Mouse (Mus musculus) heart, embryonic 13.5 days (tissue): ENCODE data around the gene Plekhg6. TPM values are rescaled to one million over a fixed set of nuclear protein-coding genes. Genes with fewer than 3 reads are reported as not detected.

Experiments used
- ATAC-seq: fragments of 200-750 bp; cut with Nextera tagmentation; 2 replicates; pipeline ENCODE4 v1.8.0; 2017; ENCODE audit warnings: moderate TSS enrichment; ENCODE audit not compliant: insufficient number of reproducible peaks, low FRiP score, low TSS enrichment; ENCODE audit errors: extremely low read depth
- H3K27ac ChIP-seq: fragments of 300-500 bp; sonication (generic); replicated peaks from 2 replicates; pipeline ENCODE4 v1.5.1; 2015; ENCODE audit warnings: moderate library complexity, mild to moderate bottlenecking, inconsistent platforms
- H3K27me3 ChIP-seq: fragments of 300-500 bp; sonication (generic); replicated peaks from 2 replicates; pipeline ENCODE4 v1.6.1; 2015; ENCODE audit warnings: mild to moderate bottlenecking, inconsistent platforms
- H3K36me3 ChIP-seq: fragments of 300-500 bp; sonication (generic); 2 replicates; pipeline ENCODE4 v1.6.1; 2015; ENCODE audit warnings: mild to moderate bottlenecking, inconsistent platforms
- H3K4me1 ChIP-seq: fragments of 300-500 bp; sonication (generic); 2 replicates; pipeline ENCODE4 v1.6.1; 2015; ENCODE audit warnings: inconsistent platforms
- H3K4me2 ChIP-seq: fragments of 300-500 bp; sonication (generic); 2 replicates; pipeline ENCODE4 v1.6.1; 2015; ENCODE audit warnings: inconsistent platforms, mild to moderate bottlenecking, moderate library complexity
- H3K4me3 ChIP-seq: fragments of 300-500 bp; sonication (generic); 2 replicates; pipeline ENCODE4 v1.5.1; 2015; ENCODE audit warnings: moderate library complexity, mild to moderate bottlenecking, inconsistent platforms
- H3K9ac ChIP-seq: fragments of 300-500 bp; sonication (generic); 2 replicates; pipeline ENCODE4 v1.6.1; 2015; ENCODE audit warnings: inconsistent platforms, mild to moderate bottlenecking, moderate library complexity
- H3K9me3 ChIP-seq: fragments of 300-500 bp; sonication (generic); 2 replicates; pipeline ENCODE4 v1.6.1; 2016; ENCODE audit warnings: inconsistent platforms
- WGBS: fragments of 180-500 bp; shearing (Covaris S2); methylation state at CpG from one replicate; pipeline ENCODE4 v1.1.7; 2015; ENCODE audit warnings: mixed read lengths; 5-methylcytosine and 5-hydroxymethylcytosine counted together
- polyA plus RNA-seq: library from polyadenylated mRNA; unstranded; fragments of >200 nt; fragmentation: Nextera tagmentation; extraction: Ambion mirVana; gene quantifications from 2 replicates; pipeline ENCODE4 v1.2.1, GENCODE M21; 2015

Plekhg6 gene
- polyA plus RNA-seq, 1 experiment from 2014 or later, result 0.11 TPM

GRCm38 (mm10) chr6:125382024-125382423 is 1.4 kb upstream of the Plekhg6 start:
- ATAC-seq, result no peak
- Histone ChIP-seq H3K9ac (no peak overlapping the region), H3K9me3 (no peaks in the 10 kb centered on the region), H3K36me3 (no peaks in the 10 kb centered on the region), H3K4me1 (peaks cover 37% of the 10 kb centered on the region), H3K27me3 (peaks cover 73% of the 10 kb centered on the region), H3K27ac (no peak overlapping the region), H3K4me3 (no peak overlapping the region), H3K4me2 (no peak overlapping the region)
- 55% methylated on average over 2 of the region's 2 CpGs for WGBS

- H3K27ac ChIP-seq, result no peak overlapping the region
- H3K36me3 ChIP-seq, result no peaks in the 10 kb centered on the region
- no peak for ATAC-seq
- WGBS, result 3% methylated on average over 9 of the region's 9 CpGs
- peak overlapping the region; percentile 46 for H3K4me3 ChIP-seq
- peaks cover 37% of the 10 kb centered on the region for H3K4me1 ChIP-seq
- peak overlapping the region; percentile 19 for H3K9ac ChIP-seq
- H3K27me3 ChIP-seq, result peaks cover 94% of the 10 kb centered on the region
- peak overlapping the region; percentile 73 for H3K4me2 ChIP-seq
- H3K9me3 ChIP-seq, result no peaks in the 10 kb centered on the region
Measured at GRCm38 (mm10) chr6:125379781-125380180, 812 bp downstream of the Plekhg6 start.

- H3K4me3 ChIP-seq, result no peak overlapping the region
- no peaks in the 10 kb centered on the region for H3K9me3 ChIP-seq
Measured at GRCm38 (mm10) chr6:125378621-125379020, 2.0 kb downstream of the Plekhg6 start.

GRCm38 (mm10) chr6:125377582-125378451 is 2.8 kb downstream of the Plekhg6 start:
- no peak overlapping the region for H3K27ac ChIP-seq
- H3K4me2 ChIP-seq, result peak overlapping the region; percentile 33
- ATAC-seq, result no peak

More at GRCm38 (mm10) chr6:125378621-125379020, 2.0 kb downstream of the Plekhg6 start:
- Histone ChIP-seq H3K27me3 (peaks cover 98% of the 10 kb centered on the region), H3K27ac (no peak overlapping the region), H3K9ac (no peak overlapping the region), H3K4me2 (peak overlapping the region; percentile 33), H3K4me1 (peaks cover 32% of the 10 kb centered on the region), H3K36me3 (no peaks in the 10 kb centered on the region)
- WGBS, result 12% methylated on average over 6 of the region's 6 CpGs
- no peak for ATAC-seq

DNA sequence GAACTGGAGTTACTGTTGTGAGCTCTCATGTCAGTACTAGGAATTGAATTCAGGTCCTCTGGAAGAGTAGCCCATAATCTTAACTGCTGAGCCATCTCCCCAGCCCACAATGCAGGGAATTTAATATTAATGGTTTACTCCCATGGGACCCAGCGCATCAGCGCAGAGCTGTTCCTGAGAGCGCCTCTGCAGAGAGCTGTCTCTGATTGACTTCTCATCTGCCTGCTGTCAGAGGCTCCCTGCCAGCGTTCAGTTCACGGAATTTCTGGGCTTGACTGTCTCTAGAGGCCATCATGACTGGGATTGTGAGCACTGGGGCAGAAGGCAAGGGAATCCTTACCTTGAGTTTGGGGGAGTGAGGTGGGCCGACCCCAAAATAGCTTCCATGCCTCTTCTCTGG is 3.6 kb downstream of the Plekhg6 start:
- Histone ChIP-seq H3K9me3 (no peaks in the 10 kb centered on the region), H3K4me2 (no peak overlapping the region), H3K36me3 (no peaks in the 10 kb centered on the region), H3K27me3 (peaks cover 99% of the 10 kb centered on the region), H3K27ac (no peak overlapping the region), H3K4me3 (no peak overlapping the region), H3K9ac (no peak overlapping the region), H3K4me1 (peaks cover 32% of the 10 kb centered on the region)
- ATAC-seq, result no peak
- 46% methylated on average over 6 of the region's 6 CpGs for WGBS

More at GRCm38 (mm10) chr6:125377582-125378451, 2.8 kb downstream of the Plekhg6 start:
- H3K4me3 ChIP-seq, result no peak overlapping the region
- H3K27me3 ChIP-seq, result peaks cover 99% of the 10 kb centered on the region
- WGBS, result 39% methylated on average over 16 of the region's 16 CpGs
- H3K4me1 ChIP-seq, result peaks cover 32% of the 10 kb centered on the region
- H3K9ac ChIP-seq, result 0 out of 2 replicates have a peak overlapping the region, but pooled peaks have one; percentile 8
- H3K9me3 ChIP-seq, result no peaks in the 10 kb centered on the region
- no peaks in the 10 kb centered on the region for H3K36me3 ChIP-seq

- H3K36me3 ChIP-seq, result no peaks in the 10 kb centered on the region
- H3K27ac ChIP-seq, result no peak overlapping the region
- no peaks in the 10 kb centered on the region for H3K9me3 ChIP-seq
- H3K4me1 ChIP-seq, result peaks cover 16% of the 10 kb centered on the region
- no peak overlapping the region for H3K9ac ChIP-seq
- H3K4me3 ChIP-seq, result no peak overlapping the region
- 56% methylated on average over 4 of the region's 4 CpGs for WGBS
- H3K4me2 ChIP-seq, result no peak overlapping the region
- peaks cover 36% of the 10 kb centered on the region for H3K27me3 ChIP-seq
- ATAC-seq, result no peak
Measured at GRCm38 (mm10) chr6:125367758-125368371, 12.7 kb downstream of the Plekhg6 start.

DNA sequence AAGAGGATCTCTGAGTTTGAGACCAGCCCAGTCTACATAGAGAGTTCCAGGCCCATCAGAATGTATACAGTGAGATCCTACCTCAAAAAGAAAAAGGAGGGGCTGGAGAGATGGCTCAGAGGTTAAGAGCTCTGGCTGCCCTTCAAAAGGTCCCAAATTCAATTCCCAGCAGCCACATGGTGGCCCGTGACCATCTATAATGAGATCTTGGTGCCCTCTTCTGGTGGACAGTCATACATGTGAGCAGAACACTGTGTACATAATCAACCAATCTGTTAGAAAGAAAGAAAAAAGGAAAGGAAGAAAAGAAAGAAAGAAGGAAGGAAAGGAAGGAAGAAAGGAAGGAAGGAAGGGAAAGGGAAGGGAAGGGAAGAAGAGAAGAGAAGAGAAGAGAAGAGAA is 14.5 kb downstream of the Plekhg6 start:
- no peak overlapping the region for H3K4me3 ChIP-seq
- no peak overlapping the region for H3K4me2 ChIP-seq
- no peak overlapping the region for H3K9ac ChIP-seq
- ATAC-seq, result no peak
- peaks cover 40% of the 10 kb centered on the region for H3K27me3 ChIP-seq
- no peaks in the 10 kb centered on the region for H3K9me3 ChIP-seq
- no peak overlapping the region for H3K27ac ChIP-seq
- 81% methylated on average over 1 of the region's 1 CpGs for WGBS
- peaks cover 21% of the 10 kb centered on the region for H3K4me1 ChIP-seq
- H3K36me3 ChIP-seq, result peaks cover 14% of the 10 kb centered on the region

DNA sequence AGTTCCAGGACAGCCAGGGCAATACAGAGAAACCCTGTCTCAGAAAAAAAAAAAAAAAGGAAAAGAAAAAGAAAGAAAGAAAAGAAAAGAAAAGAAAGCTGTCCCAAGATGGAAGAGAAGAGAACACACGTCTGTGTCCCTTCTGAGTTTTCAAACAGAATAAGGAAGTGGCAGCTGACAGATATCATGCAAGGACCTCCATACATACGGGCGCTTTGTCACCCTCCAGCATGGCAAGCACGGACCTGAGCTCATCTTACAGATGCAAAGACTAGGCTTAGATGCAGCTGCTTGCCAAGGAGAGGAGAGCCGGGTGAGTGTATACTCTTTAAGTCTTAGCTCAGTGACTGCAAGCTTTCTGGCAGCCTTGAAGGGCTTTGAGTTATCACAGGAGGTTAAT is 15.1 kb downstream of the Plekhg6 start:
- 80% methylated on average over 5 of the region's 5 CpGs for WGBS

DNA sequence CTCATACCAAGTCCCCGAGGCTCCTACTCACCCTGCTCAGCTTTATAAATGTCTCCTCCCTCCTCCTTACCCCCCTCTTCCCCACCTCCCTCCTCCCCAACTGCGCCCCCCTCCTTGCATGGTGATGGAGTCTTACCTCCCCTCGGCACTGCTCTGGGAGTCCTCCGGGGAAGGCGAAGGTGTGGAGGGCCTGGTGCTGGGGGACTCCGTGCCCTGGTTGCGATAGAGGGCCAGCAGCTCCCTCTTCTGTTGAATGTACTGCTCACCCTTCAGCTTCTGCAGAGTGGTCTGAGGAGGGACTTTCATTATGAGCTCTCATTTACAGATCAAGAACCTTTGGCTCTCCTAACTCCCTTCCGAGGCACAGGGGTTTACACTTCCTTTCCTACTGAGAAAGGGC is 16.1 kb downstream of the Plekhg6 start:
- Histone ChIP-seq H3K9ac (no peak overlapping the region), H3K4me1 (peaks cover 21% of the 10 kb centered on the region), H3K4me3 (no peak overlapping the region), H3K27me3 (peaks cover 47% of the 10 kb centered on the region), H3K36me3 (peaks cover 31% of the 10 kb centered on the region), H3K9me3 (no peaks in the 10 kb centered on the region), H3K4me2 (peak overlapping the region; percentile 35), H3K27ac (no peak overlapping the region)
- ATAC-seq, result no peak
- 4% methylated on average over 8 of the region's 8 CpGs for WGBS

More for the DNA sequence above, 15.1 kb downstream of the Plekhg6 start:
- H3K9me3 ChIP-seq, result no peaks in the 10 kb centered on the region
- peaks cover 47% of the 10 kb centered on the region for H3K27me3 ChIP-seq
- H3K27ac ChIP-seq, result no peak overlapping the region
- no peak overlapping the region for H3K9ac ChIP-seq
- H3K36me3 ChIP-seq, result peaks cover 20% of the 10 kb centered on the region
- peaks cover 21% of the 10 kb centered on the region for H3K4me1 ChIP-seq
- H3K4me2 ChIP-seq, result no peak overlapping the region
- H3K4me3 ChIP-seq, result no peak overlapping the region
- no peak for ATAC-seq

GRCm38 (mm10) chr6:125363451-125364242 is 16.9 kb downstream of the Plekhg6 start:
- 12% methylated on average over 23 of the region's 23 CpGs for WGBS

DNA sequence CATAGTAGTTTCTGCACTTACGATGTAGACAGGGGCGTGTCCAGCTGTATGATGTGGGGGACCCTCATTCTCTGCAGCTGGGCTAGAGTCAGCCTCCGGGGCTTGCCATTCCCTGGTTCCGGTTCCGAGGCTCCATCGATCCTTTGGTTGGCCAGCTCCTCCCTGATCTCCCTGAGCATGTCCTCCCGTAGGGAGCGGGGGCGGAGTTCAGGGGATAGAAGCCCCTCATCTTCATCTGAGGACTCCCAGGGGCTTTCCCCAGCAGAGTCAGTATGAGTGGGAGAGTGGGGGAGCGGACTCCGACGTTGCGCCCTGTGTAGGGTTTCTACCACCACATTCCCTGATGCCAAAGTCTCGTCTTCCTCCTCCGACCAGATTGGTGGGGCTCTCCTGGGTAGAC is 17.6 kb downstream of the Plekhg6 start:
- no peak overlapping the region for H3K9ac ChIP-seq
- no peaks in the 10 kb centered on the region for H3K9me3 ChIP-seq
- peaks cover 47% of the 10 kb centered on the region for H3K27me3 ChIP-seq
- peak overlapping the region; percentile 47 for H3K4me2 ChIP-seq
- ATAC-seq, result no peak
- H3K4me3 ChIP-seq, result peak overlapping the region; percentile 12; the same call in 1 of the 2 replicates
- peaks cover 45% of the 10 kb centered on the region for H3K36me3 ChIP-seq
- 18% methylated on average over 15 of the region's 15 CpGs for WGBS
- peaks cover 24% of the 10 kb centered on the region for H3K4me1 ChIP-seq
- no peak overlapping the region for H3K27ac ChIP-seq

More at GRCm38 (mm10) chr6:125363451-125364242, 16.9 kb downstream of the Plekhg6 start:
- no peak for ATAC-seq
- no peak overlapping the region for H3K27ac ChIP-seq
- H3K9ac ChIP-seq, result no peak overlapping the region
- peak overlapping the region; percentile 47 for H3K4me2 ChIP-seq
- peak overlapping the region; percentile 12; the same call in 1 of the 2 replicates for H3K4me3 ChIP-seq
- peaks cover 24% of the 10 kb centered on the region for H3K4me1 ChIP-seq
- peaks cover 39% of the 10 kb centered on the region for H3K36me3 ChIP-seq
- no peaks in the 10 kb centered on the region for H3K9me3 ChIP-seq
- peaks cover 47% of the 10 kb centered on the region for H3K27me3 ChIP-seq
